Mouse (Mus musculus) gastrocnemius, adult 2 months (tissue): ENCODE results near the gene Tbxas1. TPM values are rescaled to one million over a fixed set of nuclear protein-coding genes. Genes with fewer than 3 reads are reported as not detected.

ENCODE experiments used
- DNase-seq: peaks from one replicate; pipeline ENCODE4 v3.0.0; 2022
- H3K27ac ChIP-seq: fragments of 200-600 bp; 2 replicates; pipeline ENCODE4 v1.8.1; 2022; ENCODE audit warnings: mild to moderate bottlenecking
- H3K4me3 ChIP-seq: fragments of 200-600 bp; 2 replicates; pipeline ENCODE4 v1.8.1; 2022; ENCODE audit warnings: mild to moderate bottlenecking, moderate library complexity
- CTCF ChIP-seq: fragments of 200-600 bp; IDR thresholded peaks from 2 replicates; pipeline ENCODE4 v1.8.1; 2022; ENCODE audit warnings: antibody characterized with exemption, mild to moderate bottlenecking, moderate library complexity
- intact Hi-C: fragments of 180-260 bp; cut with DNase I; formaldehyde crosslinking; loops from one replicate; pipeline ENCODE4 v1.15.1; 2025
- total RNA-seq, 2 experiments: library from RNA; stranded (reverse); gene quantifications; 2 replicates each; pipeline ENCODE4 v1.2.3; 2021

Gene Tbxas1
- total RNA-seq, 2 experiments from 2014 or later: 0.64 to 0.79 TPM

GRCm38 (mm10) chr6:38967988-38968387, 92.8 kb downstream of the Tbxas1 start:
- H3K4me3 ChIP-seq: no peak overlapping the region
- H3K27ac ChIP-seq: no peak overlapping the region
- DNase-seq: no peak
- TF ChIP-seq CTCF: no peak
- intact Hi-C loops: no loop called here

GRCm38 (mm10) chr6:38969944-38970740, 94.9 kb downstream of the Tbxas1 start:
- no peak for DNase-seq
- Histone ChIP-seq H3K4me3 (no peak overlapping the region), H3K27ac (no peak overlapping the region)
- intact Hi-C loops: no loop called here
- TF ChIP-seq CTCF: no peak

DNA sequence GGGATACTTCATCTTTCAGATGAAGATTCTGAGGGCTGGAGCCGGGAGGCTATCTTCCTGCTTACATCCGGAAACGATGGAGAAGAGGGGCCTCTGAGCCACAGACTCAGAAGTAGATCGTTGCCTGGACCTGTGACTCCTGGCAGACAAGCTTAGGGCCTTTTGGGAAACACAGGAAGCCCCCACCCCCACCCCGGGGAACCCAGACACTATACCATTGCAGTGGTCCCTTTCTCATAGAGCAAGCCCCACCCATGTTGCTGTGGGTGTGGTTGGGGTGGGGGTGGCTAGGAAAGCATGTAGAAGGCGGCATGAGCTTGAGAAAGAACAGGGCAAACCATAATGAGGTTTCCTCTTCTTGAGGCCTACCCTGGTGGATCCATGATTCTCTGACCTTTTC, 95.6 kb downstream of the Tbxas1 start:
- intact Hi-C loops: no loop called here
- no peak overlapping the region for H3K27ac ChIP-seq
- no peak for DNase-seq
- H3K4me3 ChIP-seq: no peak overlapping the region
- no peak for TF ChIP-seq CTCF

DNA sequence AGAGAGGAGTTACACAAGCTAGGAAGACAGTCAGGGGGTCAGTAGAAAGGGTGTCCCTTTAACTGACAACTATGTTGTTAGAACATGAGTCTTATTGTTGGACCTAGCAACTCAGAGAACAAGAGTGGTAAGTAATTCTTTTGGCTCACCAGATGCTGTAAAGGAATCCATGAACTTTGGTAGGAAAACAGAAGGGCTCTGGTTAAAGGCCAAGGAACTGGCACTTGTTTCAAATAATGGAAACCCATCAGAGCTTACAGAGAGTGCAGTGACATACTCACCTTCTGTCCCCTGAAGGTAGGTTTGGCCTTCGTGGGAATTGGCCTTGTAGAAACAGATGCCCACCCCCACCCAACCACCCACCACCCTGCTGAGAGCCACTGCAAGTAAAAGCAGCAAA, 97.6 kb downstream of the Tbxas1 start:
- no peak overlapping the region for H3K27ac ChIP-seq
- DNase-seq: no peak
- no peak for TF ChIP-seq CTCF
- intact Hi-C loops: no loop called here
- no peak overlapping the region for H3K4me3 ChIP-seq

GRCm38 (mm10) chr6:38973441-38974161, 98.4 kb downstream of the Tbxas1 start:
- no peak overlapping the region for H3K27ac ChIP-seq
- no peak overlapping the region for H3K4me3 ChIP-seq
- intact Hi-C loops: no loop called here
- TF ChIP-seq CTCF: no peak
- no peak for DNase-seq

DNA sequence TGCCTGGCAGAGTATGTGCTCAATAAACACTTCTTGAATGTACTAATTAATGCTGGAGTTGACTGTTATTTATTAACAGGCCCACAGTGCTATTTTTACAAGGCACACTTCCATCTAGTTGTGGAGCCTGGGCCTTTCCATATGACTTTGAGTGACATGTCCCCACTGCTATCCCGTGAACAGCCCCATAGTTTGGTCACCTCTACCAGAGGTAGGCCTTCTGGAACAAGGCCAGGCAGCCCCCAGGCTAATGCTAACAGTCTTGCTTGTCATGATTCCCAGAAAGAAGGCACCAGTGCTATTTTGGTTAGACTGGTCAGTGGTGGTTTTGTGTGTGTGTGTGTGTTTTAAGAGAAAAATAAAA, 98.9 kb downstream of the Tbxas1 start:
- no peak overlapping the region for H3K4me3 ChIP-seq
- DNase-seq: no peak
- intact Hi-C loops: no loop called here
- TF ChIP-seq CTCF: no peak
- no peak overlapping the region for H3K27ac ChIP-seq

- no peak for DNase-seq
- Histone ChIP-seq H3K27ac (no peak overlapping the region), H3K4me3 (no peak overlapping the region)
- TF ChIP-seq CTCF: no peak
- intact Hi-C loops: no loop called here
Measured at GRCm38 (mm10) chr6:38974536-38975268, 99.5 kb downstream of the Tbxas1 start.

GRCm38 (mm10) chr6:38975866-38976265, 100.7 kb downstream of the Tbxas1 start:
- H3K4me3 ChIP-seq: no peak overlapping the region
- H3K27ac ChIP-seq: no peak overlapping the region
- no peak for TF ChIP-seq CTCF
- DNase-seq: no peak
- intact Hi-C loops: no loop called here

DNA sequence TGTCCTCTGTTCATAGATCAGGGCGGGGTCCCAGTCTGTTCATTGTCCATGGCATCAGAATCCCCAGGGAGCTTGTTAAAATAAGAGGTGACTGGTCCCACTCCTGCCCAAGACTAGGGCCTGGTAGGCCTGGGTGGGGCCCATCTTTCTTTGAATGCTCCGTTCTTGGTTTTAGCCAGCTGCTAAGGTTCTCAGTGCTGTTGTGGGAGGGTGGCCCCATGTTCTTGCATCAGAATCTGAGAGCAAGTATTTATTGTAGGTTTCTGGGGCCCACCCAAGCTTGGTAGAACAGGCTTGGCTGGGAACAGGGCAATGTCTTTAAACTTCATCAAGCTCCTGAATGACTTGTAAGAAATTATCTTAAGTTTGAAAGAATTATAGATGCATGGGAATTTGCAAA, 101.2 kb downstream of the Tbxas1 start:
- intact Hi-C loops: no loop called here
- no peak overlapping the region for H3K27ac ChIP-seq
- H3K4me3 ChIP-seq: no peak overlapping the region
- TF ChIP-seq CTCF: no peak
- no peak for DNase-seq

- H3K4me3 ChIP-seq: no peak overlapping the region
- no peak for DNase-seq
- intact Hi-C loops: no loop called here
- TF ChIP-seq CTCF: no peak
- H3K27ac ChIP-seq: no peak overlapping the region
Measured at GRCm38 (mm10) chr6:38980921-38981715, 105.9 kb downstream of the Tbxas1 start.

- intact Hi-C loops: no loop called here
Measured at GRCm38 (mm10) chr6:38982071-38982470, 106.9 kb downstream of the Tbxas1 start.

DNA sequence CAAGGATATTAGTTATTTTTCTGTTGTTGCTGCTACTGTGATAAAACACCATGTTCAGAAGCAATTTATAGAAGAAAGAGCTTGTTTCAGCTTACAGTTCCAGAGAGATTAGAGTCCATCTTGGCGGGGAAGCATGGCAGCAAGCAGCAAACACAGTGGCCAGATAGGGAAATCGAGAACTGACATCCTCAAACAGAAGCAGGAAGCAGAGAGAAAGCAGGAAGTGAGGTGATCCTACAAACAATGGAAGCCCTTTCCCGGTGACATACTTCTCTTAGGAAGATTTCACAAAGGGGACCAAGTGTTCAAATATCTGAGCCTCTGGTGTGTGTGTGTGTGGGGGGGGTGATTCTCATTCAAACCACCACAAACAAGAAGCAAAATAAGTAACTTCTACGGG, 107.5 kb downstream of the Tbxas1 start:
- no peak for DNase-seq
- TF ChIP-seq CTCF: no peak
- no peak overlapping the region for H3K4me3 ChIP-seq
- intact Hi-C loops: no loop called here
- no peak overlapping the region for H3K27ac ChIP-seq

More at GRCm38 (mm10) chr6:38982071-38982470, 106.9 kb downstream of the Tbxas1 start:
- no peak for DNase-seq
- no peak overlapping the region for H3K4me3 ChIP-seq
- no peak overlapping the region for H3K27ac ChIP-seq
- no peak for TF ChIP-seq CTCF
